Mouse (Mus musculus) hindbrain, embryonic 14.5 days (tissue): ENCODE data around the gene Wdfy2. TPM values are rescaled to one million over a fixed set of nuclear protein-coding genes. Genes with fewer than 3 reads are reported as not detected.

Source experiments
- ATAC-seq: fragments of 200-750 bp; cut with Nextera tagmentation; 2 replicates; pipeline ENCODE4 v1.8.0; 2017; ENCODE audit warnings: moderate number of reproducible peaks, mild to moderate bottlenecking, moderate TSS enrichment, moderate library complexity; ENCODE audit not compliant: low FRiP score
- DNase-seq: peaks from one replicate; pipeline ENCODE4 v3.0.0-alpha.2; 2015; ENCODE audit warnings: low spot score
- H3K27ac ChIP-seq: fragments of 300-500 bp; sonication (generic); 2 replicates; pipeline ENCODE4 v1.5.1; 2014; ENCODE audit warnings: mild to moderate bottlenecking, moderate library complexity
- H3K27me3 ChIP-seq: fragments of 300-500 bp; sonication (generic); 2 replicates; pipeline ENCODE4 v1.6.1; 2014; ENCODE audit warnings: mild to moderate bottlenecking, low read length, mixed read lengths; ENCODE audit not compliant: control insufficient read depth, insufficient read depth
- H3K36me3 ChIP-seq: fragments of 300-500 bp; sonication (generic); replicated peaks from 2 replicates; pipeline ENCODE4 v1.6.1; 2014; ENCODE audit not compliant: control insufficient read depth, insufficient read depth
- H3K4me1 ChIP-seq: fragments of 300-500 bp; sonication (generic); replicated peaks from 2 replicates; pipeline ENCODE4 v1.6.1; 2014; ENCODE audit warnings: antibody characterized with exemption, low read length, mixed read lengths; ENCODE audit not compliant: control insufficient read depth, insufficient read depth
- H3K4me2 ChIP-seq: fragments of 300-500 bp; sonication (generic); replicated peaks from 2 replicates; pipeline ENCODE4 v1.6.1; 2014; ENCODE audit warnings: mild to moderate bottlenecking, moderate library complexity
- H3K4me3 ChIP-seq: fragments of 300-500 bp; sonication (generic); replicated peaks from 2 replicates; pipeline ENCODE4 v1.5.1; 2014; ENCODE audit warnings: mild to moderate bottlenecking, low read length
- H3K9ac ChIP-seq: fragments of 300-500 bp; sonication (generic); 2 replicates; pipeline ENCODE4 v1.6.1; 2014
- H3K9me3 ChIP-seq: fragments of 300-500 bp; sonication (generic); 2 replicates; pipeline ENCODE4 v1.6.1; 2016; ENCODE audit warnings: low read length; ENCODE audit not compliant: control insufficient read depth
- WGBS: fragments of 180-500 bp; shearing (Covaris S2); extraction: QIAGEN DNeasy Blood & Tissue Kit; methylation state at CpG from one replicate; pipeline ENCODE4 v1.1.7; 2014; 5-methylcytosine and 5-hydroxymethylcytosine counted together
- polyA plus RNA-seq: library from polyadenylated mRNA; unstranded; fragments of >200 nt; fragmentation: Nextera tagmentation; extraction: Ambion mirVana; gene quantifications from 2 replicates; pipeline ENCODE4 v1.2.1, GENCODE M21; 2014

The Wdfy2 gene
- polyA plus RNA-seq, 1 experiment from 2014 or later, result 12.0 TPM

- H3K4me3 ChIP-seq, result no peak overlapping the region
- no peak overlapping the region for H3K27ac ChIP-seq
- no peaks in the 10 kb centered on the region for H3K36me3 ChIP-seq
- DNase-seq (no peak), ATAC-seq (no peak)
- H3K4me2 ChIP-seq, result no peak overlapping the region
- H3K9ac ChIP-seq, result no peak overlapping the region
- H3K9me3 ChIP-seq, result peaks cover 5% of the 10 kb centered on the region; the same call in 1 of the 2 replicates
- WGBS, result 99% methylated on average over 7 of the region's 7 CpGs
- no peaks in the 10 kb centered on the region for H3K27me3 ChIP-seq
- peaks cover 14% of the 10 kb centered on the region for H3K4me1 ChIP-seq
These were observed 32.8 kb downstream of the Wdfy2 start for GRCm38 (mm10) chr14:62870238-62870638.

DNA sequence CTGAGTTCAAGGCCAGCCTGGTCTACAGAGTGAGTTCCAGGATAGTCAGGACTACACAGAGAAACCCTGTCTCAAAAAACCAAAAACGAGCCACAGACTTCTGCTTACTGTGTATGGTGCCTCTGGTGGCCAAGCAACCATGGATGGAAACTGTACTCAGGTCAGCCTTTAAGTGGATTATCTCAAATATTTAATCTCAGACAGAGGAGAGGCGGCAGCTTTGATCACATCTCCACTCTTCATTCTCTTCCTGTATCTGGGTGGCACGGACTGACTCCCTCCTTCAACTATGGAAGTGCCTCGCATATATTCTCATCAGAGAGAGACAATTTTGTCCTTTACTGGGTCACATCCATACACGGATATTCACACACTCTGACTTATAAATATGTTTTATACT, 34.0 kb downstream of the Wdfy2 start:
- H3K36me3 ChIP-seq, result no peaks in the 10 kb centered on the region
- no peak overlapping the region for H3K4me3 ChIP-seq
- H3K9ac ChIP-seq, result no peak overlapping the region
- H3K4me2 ChIP-seq, result no peak overlapping the region
- peaks cover 5% of the 10 kb centered on the region; the same call in 1 of the 2 replicates for H3K9me3 ChIP-seq
- DNase-seq, result no peak
- no peaks in the 10 kb centered on the region for H3K27me3 ChIP-seq
- ATAC-seq, result no peak
- peaks cover 11% of the 10 kb centered on the region for H3K4me1 ChIP-seq
- WGBS, result 95% methylated on average over 5 of the region's 5 CpGs
- no peak overlapping the region for H3K27ac ChIP-seq

GRCm38 (mm10) chr14:62871932-62872331, 34.5 kb downstream of the Wdfy2 start:
- no peak overlapping the region for H3K9ac ChIP-seq
- no peaks in the 10 kb centered on the region for H3K36me3 ChIP-seq
- DNase-seq (no peak), ATAC-seq (no peak)
- no peak overlapping the region for H3K27ac ChIP-seq
- 88% methylated on average over 2 of the region's 2 CpGs for WGBS
- H3K4me2 ChIP-seq, result no peak overlapping the region
- no peaks in the 10 kb centered on the region for H3K27me3 ChIP-seq
- H3K4me3 ChIP-seq, result no peak overlapping the region
- H3K4me1 ChIP-seq, result peaks cover 11% of the 10 kb centered on the region
- peaks cover 5% of the 10 kb centered on the region; the same call in 1 of the 2 replicates for H3K9me3 ChIP-seq

DNA sequence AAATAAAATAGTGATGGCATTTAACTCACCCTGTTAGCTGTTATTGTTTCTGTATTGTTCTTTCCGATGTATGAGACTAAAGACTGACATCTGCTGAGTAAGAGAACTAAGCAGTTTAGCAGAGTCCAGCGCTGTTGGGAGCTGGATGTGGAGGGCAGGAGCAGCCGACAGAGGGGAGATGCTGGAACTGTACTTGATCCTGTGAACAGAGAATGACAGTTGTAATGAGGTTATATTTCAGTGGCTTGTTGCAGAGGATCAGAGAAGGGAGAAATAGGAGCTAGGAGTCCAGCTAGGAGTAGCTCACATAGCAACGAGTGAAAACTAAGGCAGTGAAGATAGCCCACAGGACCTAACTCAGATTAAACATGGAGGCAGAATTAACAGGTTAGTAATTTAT, 36.3 kb downstream of the Wdfy2 start:
- 33% methylated on average over 4 of the region's 4 CpGs for WGBS
- peak overlapping the region; percentile 49; the same call in 1 of the 2 replicates for H3K27ac ChIP-seq

GRCm38 (mm10) chr14:62874348-62874747, 36.9 kb downstream of the Wdfy2 start:
- Histone ChIP-seq H3K4me3 (no peak overlapping the region), H3K4me2 (no peak overlapping the region), H3K36me3 (no peaks in the 10 kb centered on the region), H3K27ac (no peak overlapping the region), H3K27me3 (no peaks in the 10 kb centered on the region), H3K9me3 (peaks cover 5% of the 10 kb centered on the region; the same call in 1 of the 2 replicates), H3K4me1 (peaks cover 20% of the 10 kb centered on the region), H3K9ac (no peak overlapping the region)
- WGBS, result 28% methylated on average over 8 of the region's 8 CpGs
- ATAC-seq (peak; percentile 73), DNase-seq (no peak)

More for the DNA sequence above, 36.3 kb downstream of the Wdfy2 start:
- Histone ChIP-seq H3K4me1 (peaks cover 15% of the 10 kb centered on the region), H3K9me3 (peaks cover 5% of the 10 kb centered on the region; the same call in 1 of the 2 replicates), H3K36me3 (no peaks in the 10 kb centered on the region), H3K9ac (no peak overlapping the region), H3K27me3 (no peaks in the 10 kb centered on the region), H3K4me3 (no peak overlapping the region), H3K4me2 (no peak overlapping the region)
- no peak for DNase-seq
- ATAC-seq, result peak; percentile 8; the same call in 1 of the 2 replicates

DNA sequence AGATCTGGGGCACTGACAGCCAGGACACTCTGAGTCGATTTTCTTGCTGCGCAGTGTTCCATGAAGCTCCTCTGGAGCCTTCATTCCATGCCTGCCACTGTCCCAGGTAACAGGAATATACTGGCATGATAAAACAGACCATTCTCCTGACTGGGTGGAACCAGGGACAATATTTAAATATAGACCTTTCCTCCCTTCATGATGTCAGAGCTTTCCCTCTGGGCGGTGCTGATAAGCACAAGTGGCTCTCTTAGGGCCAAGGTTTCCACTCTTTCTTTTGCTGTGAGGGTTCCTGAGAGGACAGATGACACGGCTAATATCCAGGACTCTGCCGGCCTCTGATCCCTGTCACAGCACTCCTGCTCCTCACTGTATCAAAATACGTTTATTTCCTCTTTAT, 40.6 kb downstream of the Wdfy2 start:
- Histone ChIP-seq H3K9ac (no peak overlapping the region), H3K4me1 (peaks cover 42% of the 10 kb centered on the region), H3K9me3 (no peaks in the 10 kb centered on the region), H3K4me3 (no peak overlapping the region), H3K27ac (no peak overlapping the region), H3K27me3 (no peaks in the 10 kb centered on the region), H3K36me3 (no peaks in the 10 kb centered on the region), H3K4me2 (no peak overlapping the region)
- DNase-seq, result no peak
- 81% methylated on average over 6 of the region's 6 CpGs for WGBS
- no peak for ATAC-seq

DNA sequence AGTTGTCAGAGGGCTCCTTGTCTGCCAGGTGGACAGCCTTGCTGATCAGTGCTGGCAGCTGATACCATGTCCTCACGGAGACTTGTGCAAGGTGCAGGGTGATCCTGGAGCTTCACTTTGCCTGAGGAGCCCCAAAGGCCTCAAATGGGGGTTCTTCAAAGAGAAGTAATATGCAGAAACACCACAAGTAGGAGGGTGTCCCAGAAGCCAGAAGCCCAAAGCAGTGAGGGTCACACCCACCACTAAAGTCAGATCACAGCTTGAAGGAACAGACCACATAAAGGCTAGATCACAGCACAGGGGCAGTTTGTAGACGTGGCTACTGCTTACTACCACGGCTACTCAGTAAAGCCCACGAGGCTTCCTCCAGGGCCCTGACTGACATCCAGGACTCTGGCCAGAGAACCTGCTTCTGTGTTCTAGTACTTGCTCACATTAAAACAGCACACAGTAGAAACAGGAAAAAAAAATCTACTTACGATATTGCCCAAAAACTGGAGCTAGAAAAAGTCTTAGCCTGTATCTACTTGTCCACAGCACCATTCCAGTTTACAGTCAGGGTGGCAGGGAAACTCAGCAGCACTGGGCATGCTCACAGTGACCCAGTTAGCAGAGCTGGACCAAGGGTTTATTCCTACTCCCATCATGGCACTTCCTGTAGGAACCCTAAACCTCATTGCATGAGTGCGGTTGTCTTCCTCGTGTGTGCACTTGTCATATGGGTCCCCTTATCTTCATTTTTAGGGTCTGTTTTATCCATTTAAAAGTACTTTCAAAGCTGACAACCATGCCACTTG, 41.4 kb downstream of the Wdfy2 start:
- 62% methylated on average over 7 of the region's 7 CpGs for WGBS
- Histone ChIP-seq H3K27ac (peak overlapping the region; percentile 79), H3K4me1 (peaks cover 40% of the 10 kb centered on the region), H3K4me3 (no peak overlapping the region), H3K9ac (no peak overlapping the region), H3K4me2 (no peak overlapping the region), H3K36me3 (no peaks in the 10 kb centered on the region), H3K9me3 (no peaks in the 10 kb centered on the region), H3K27me3 (no peaks in the 10 kb centered on the region)
- DNase-seq (no peak), ATAC-seq (no peak)

- DNase-seq (peak; percentile 80), ATAC-seq (peak; percentile 75; the same call in 1 of the 2 replicates)
- H3K27me3 ChIP-seq, result no peaks in the 10 kb centered on the region
- no peak overlapping the region for H3K4me3 ChIP-seq
- no peaks in the 10 kb centered on the region for H3K36me3 ChIP-seq
- peaks cover 33% of the 10 kb centered on the region for H3K4me1 ChIP-seq
- H3K9ac ChIP-seq, result no peak overlapping the region
- H3K27ac ChIP-seq, result peak overlapping the region; percentile 79
- H3K4me2 ChIP-seq, result peak overlapping the region; percentile 24; the same call in 1 of the 2 replicates
- H3K9me3 ChIP-seq, result no peaks in the 10 kb centered on the region
- WGBS, result 12% methylated on average over 5 of the region's 5 CpGs
These were observed 42.0 kb downstream of the Wdfy2 start for GRCm38 (mm10) chr14:62879497-62879896.

DNA sequence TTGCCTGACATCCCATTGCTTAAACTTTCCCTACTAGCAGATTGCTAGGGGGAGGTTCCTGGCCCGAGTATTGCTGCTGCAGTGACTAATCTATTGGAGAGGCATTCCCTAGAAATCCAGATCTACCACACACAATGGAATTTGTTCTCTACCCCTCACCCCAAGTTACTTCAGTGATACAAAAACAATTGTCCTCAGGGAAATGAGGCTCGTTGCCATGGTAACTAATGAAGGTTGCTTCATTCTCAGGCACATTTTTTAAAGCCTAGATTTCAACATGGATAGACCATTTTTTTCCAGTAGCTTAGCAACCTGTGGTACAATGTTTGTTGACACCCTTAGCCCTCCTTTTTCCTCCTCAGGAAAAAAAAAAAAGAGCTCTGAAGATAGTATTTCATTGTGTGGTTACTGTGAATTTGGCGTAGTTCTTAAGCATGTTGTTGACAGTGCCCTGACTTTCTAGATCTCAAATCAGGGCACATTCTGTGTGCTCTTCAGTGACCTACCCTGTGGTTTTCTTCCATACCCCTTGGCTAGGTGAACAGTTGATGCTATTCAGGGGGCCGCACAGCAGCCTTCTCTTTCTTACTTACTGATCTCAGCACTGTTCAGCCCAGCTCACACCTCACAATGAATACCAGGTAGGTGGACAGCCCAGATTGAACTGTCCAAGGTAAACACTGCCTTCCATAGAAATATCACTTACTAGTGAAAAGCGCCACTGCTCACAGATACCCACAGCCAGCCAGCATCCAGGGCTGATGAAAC, 42.8 kb downstream of the Wdfy2 start:
- no peak overlapping the region for H3K4me3 ChIP-seq
- no peaks in the 10 kb centered on the region for H3K9me3 ChIP-seq
- H3K27ac ChIP-seq, result peak overlapping the region; percentile 79
- ATAC-seq, result peak; percentile 72; the same call in 1 of the 2 replicates
- peak overlapping the region; percentile 24; the same call in 1 of the 2 replicates for H3K4me2 ChIP-seq
- 36% methylated on average over 5 of the region's 5 CpGs for WGBS
- peaks cover 31% of the 10 kb centered on the region for H3K4me1 ChIP-seq
- H3K27me3 ChIP-seq, result no peaks in the 10 kb centered on the region
- no peak overlapping the region for H3K9ac ChIP-seq
- peak; percentile 79 for DNase-seq
- H3K36me3 ChIP-seq, result no peaks in the 10 kb centered on the region
